Mouse (Mus musculus): ENCODE measurements around the gene Lmnb2. TPM values are rescaled to one million over a fixed set of nuclear protein-coding genes. Genes with fewer than 3 reads are reported as not detected.

Lmnb2 gene
- total and polyA plus RNA-seq, 3 experiments, result 3.0 to 10.2 (median 4.8) TPM

- Histone ChIP-seq H3K4me1 (ENCODE audit: insufficient read depth, low read depth, low read length) (peaks cover 87% of the 10 kb centered on the region), H3K4me3 (ENCODE audit: low read depth, low read length) (peak within 1 kb of the TSS; percentile 80), H3K9me3 (replicated peaks) (no peaks in the 10 kb centered on the region), H3K36me3 (replicated peaks) (peaks cover 71% of the 10 kb centered on the region), H3K27me3 (ENCODE audit: insufficient read depth, low read length) (no peaks in the 10 kb centered on the region)
- DNase-seq (ENCODE audit: low spot score) (peak; percentile 95), ATAC-seq (ENCODE audit: extremely low read depth, insufficient number of reproducible peaks, low FRiP score, poor library complexity, severe bottlenecking) (peak; percentile 7)
- TF ChIP-seq GATA2 (IDR thresholded peaks at IDR 0.05; ENCODE audit: borderline replicate concordance, low read depth, low read length), result no peak
- TF ChIP-seq POLR2AphosphoS5 (IDR thresholded peaks at IDR 0.05; ENCODE audit: insufficient replicate concordance, low read depth, low read length), result no peak
- no peak for TF ChIP-seq GATA1 (IDR thresholded peaks at IDR 0.05; ENCODE audit: borderline replicate concordance, low read length)
- TF ChIP-seq TAL1 (conservative IDR thresholded peaks at IDR 0.05; ENCODE audit: low read depth, low read length), result no peak
- no peak for TF ChIP-seq CTCF (IDR thresholded peaks at IDR 0.05; ENCODE audit: low read depth, low read length)
Observed at GRCm38 (mm10) chr10:80854913-80855748, 62.9 kb downstream of the Lmnb2 start, which contains the start of the genes Lsm7 and Sppl2b. Lsm7 (minus strand) TSS chr10:80855209. Sppl2b (plus strand) TSS chr10:80855275.

Other genes starting within 250 kb of the Lmnb2 start
Only the 20 nearest of the 25 such genes appear.
- 121 and 133 TPM in 2 replicates for gene Ap3d1, start 176.0 kb downstream of the Lmnb2 start, total RNA-seq (2014; fragmentation: Nextera tagmentation)
- gene Ap3d1, start 176.0 kb downstream of the Lmnb2 start, total RNA-seq (2017), result 72.3 and 88.3 TPM in 2 replicates
- 37.4 and 39.4 TPM in 2 replicates for gene Ap3d1, start 176.0 kb downstream of the Lmnb2 start, polyA plus RNA-seq (2012)
- 95.3 and 105 TPM in 2 replicates for gene Dot1l, start 163.0 kb downstream of the Lmnb2 start, total RNA-seq (2014; fragmentation: Nextera tagmentation)
- 8.7 and 9.0 TPM in 2 replicates for gene Dot1l, start 163.0 kb downstream of the Lmnb2 start, total RNA-seq (2017)
- gene Dot1l, start 163.0 kb downstream of the Lmnb2 start, polyA plus RNA-seq (2012), result 118 and 121 TPM in 2 replicates
- 142 and 172 TPM in 2 replicates for gene Sf3a2, start 120.0 kb downstream of the Lmnb2 start, total RNA-seq (2014; fragmentation: Nextera tagmentation)
- 8.7 and 9.9 TPM in 2 replicates for gene Sf3a2, start 120.0 kb downstream of the Lmnb2 start, total RNA-seq (2017)
- gene Sf3a2, start 120.0 kb downstream of the Lmnb2 start, polyA plus RNA-seq (2012), result 652 and 920 TPM in 2 replicates
- 122 and 192 TPM in 2 replicates for gene Plekhj1, start 119.6 kb downstream of the Lmnb2 start, total RNA-seq (2014; fragmentation: Nextera tagmentation)
- gene Plekhj1, start 119.6 kb downstream of the Lmnb2 start, total RNA-seq (2017), result 58.1 and 68.0 TPM in 2 replicates
- gene Plekhj1, start 119.6 kb downstream of the Lmnb2 start, polyA plus RNA-seq (2012), result 285 and 325 TPM in 2 replicates
- 1.7 and 1.8 TPM in 2 replicates for gene Amh, start 113.0 kb downstream of the Lmnb2 start, total RNA-seq (2014; fragmentation: Nextera tagmentation)
- gene Amh, start 113.0 kb downstream of the Lmnb2 start, total RNA-seq (2017), result 0.17 and 0.27 TPM in 2 replicates
- gene Amh, start 113.0 kb downstream of the Lmnb2 start, polyA plus RNA-seq (2012), result 1.6 and 1.8 TPM in 2 replicates
- gene Jsrp1, start 104.7 kb downstream of the Lmnb2 start, total RNA-seq (2014; fragmentation: Nextera tagmentation), result not detected in 2 replicates
- not detected in 2 replicates for gene Jsrp1, start 104.7 kb downstream of the Lmnb2 start, total RNA-seq (2017)
- 0.07 and 0.09 TPM in 2 replicates for gene Jsrp1, start 104.7 kb downstream of the Lmnb2 start, polyA plus RNA-seq (2012)
- gene Oaz1, start 91.6 kb downstream of the Lmnb2 start, total RNA-seq (2014; fragmentation: Nextera tagmentation), result 310 and 444 TPM in 2 replicates
- gene Oaz1, start 91.6 kb downstream of the Lmnb2 start, total RNA-seq (2017), result 228 and 347 TPM in 2 replicates
- 1,655 and 2,091 TPM in 2 replicates for gene Oaz1, start 91.6 kb downstream of the Lmnb2 start, polyA plus RNA-seq (2012)
- not detected in 2 replicates for gene Lingo3, start 74.2 kb downstream of the Lmnb2 start, total RNA-seq (2014; fragmentation: Nextera tagmentation)
- gene Lingo3, start 74.2 kb downstream of the Lmnb2 start, total RNA-seq (2017), result 0.05 and 0.06 TPM in 2 replicates
- not detected in 2 replicates for gene Lingo3, start 74.2 kb downstream of the Lmnb2 start, polyA plus RNA-seq (2012)
- 51.2 and 53.5 TPM in 2 replicates for gene Lsm7, start 63.0 kb downstream of the Lmnb2 start, total RNA-seq (2014; fragmentation: Nextera tagmentation)
- 282 and 373 TPM in 2 replicates for gene Lsm7, start 63.0 kb downstream of the Lmnb2 start, total RNA-seq (2017)
- gene Lsm7, start 63.0 kb downstream of the Lmnb2 start, polyA plus RNA-seq (2012), result 226 and 269 TPM in 2 replicates
- 46.0 and 55.1 TPM in 2 replicates for gene Sppl2b, start 63.0 kb downstream of the Lmnb2 start, total RNA-seq (2014; fragmentation: Nextera tagmentation)
- 18.0 and 22.1 TPM in 2 replicates for gene Sppl2b, start 63.0 kb downstream of the Lmnb2 start, total RNA-seq (2017)
- gene Sppl2b, start 63.0 kb downstream of the Lmnb2 start, polyA plus RNA-seq (2012), result 76.6 and 92.5 TPM in 2 replicates
- not detected in 2 replicates for gene Tmprss9, start 46.4 kb downstream of the Lmnb2 start, total RNA-seq (2014; fragmentation: Nextera tagmentation)
- gene Tmprss9, start 46.4 kb downstream of the Lmnb2 start, total RNA-seq (2017), result 0.05 and 0.06 TPM in 2 replicates
- gene Tmprss9, start 46.4 kb downstream of the Lmnb2 start, polyA plus RNA-seq (2012), result 0.02 TPM in 1 of 2 replicates, not detected in the other
- 34.0 and 51.2 TPM in 2 replicates for gene Timm13, start 17.3 kb downstream of the Lmnb2 start, total RNA-seq (2014; fragmentation: Nextera tagmentation)
- gene Timm13, start 17.3 kb downstream of the Lmnb2 start, total RNA-seq (2017), result 70.4 and 75.5 TPM in 2 replicates
- gene Timm13, start 17.3 kb downstream of the Lmnb2 start, polyA plus RNA-seq (2012), result 295 and 345 TPM in 2 replicates
- gene Gadd45b, start 11.8 kb upstream of the Lmnb2 start, total RNA-seq (2014; fragmentation: Nextera tagmentation), result 2.1 and 5.7 TPM in 2 replicates
- gene Gadd45b, start 11.8 kb upstream of the Lmnb2 start, total RNA-seq (2017), result 1.1 and 1.9 TPM in 2 replicates
- 2.8 and 3.7 TPM in 2 replicates for gene Gadd45b, start 11.8 kb upstream of the Lmnb2 start, polyA plus RNA-seq (2012)
- gene Gng7, start 96.7 kb upstream of the Lmnb2 start, total RNA-seq (2014; fragmentation: Nextera tagmentation), result 0.90 and 1.7 TPM in 2 replicates
- 0.33 and 0.58 TPM in 2 replicates for gene Gng7, start 96.7 kb upstream of the Lmnb2 start, total RNA-seq (2017)
- gene Gng7, start 96.7 kb upstream of the Lmnb2 start, polyA plus RNA-seq (2012), result 0.65 and 0.87 TPM in 2 replicates
- gene Diras1, start 107.4 kb upstream of the Lmnb2 start, total RNA-seq (2014; fragmentation: Nextera tagmentation), result not detected in 2 replicates
- 0.44 TPM in 1 of 2 replicates, not detected in the other for gene Diras1, start 107.4 kb upstream of the Lmnb2 start, total RNA-seq (2017)
- gene Diras1, start 107.4 kb upstream of the Lmnb2 start, polyA plus RNA-seq (2012), result 0.02 TPM in 1 of 2 replicates, not detected in the other
- gene Slc39a3, start 119.2 kb upstream of the Lmnb2 start, total RNA-seq (2014; fragmentation: Nextera tagmentation), result 2.8 and 3.4 TPM in 2 replicates
- gene Slc39a3, start 119.2 kb upstream of the Lmnb2 start, total RNA-seq (2017), result 7.4 and 9.9 TPM in 2 replicates
- 8.2 and 9.6 TPM in 2 replicates for gene Slc39a3, start 119.2 kb upstream of the Lmnb2 start, polyA plus RNA-seq (2012)
- 69.9 and 71.1 TPM in 2 replicates for gene Sgta, start 141.9 kb upstream of the Lmnb2 start, total RNA-seq (2014; fragmentation: Nextera tagmentation)
- 52.4 and 56.2 TPM in 2 replicates for gene Sgta, start 141.9 kb upstream of the Lmnb2 start, total RNA-seq (2017)
- gene Sgta, start 141.9 kb upstream of the Lmnb2 start, polyA plus RNA-seq (2012), result 178 and 186 TPM in 2 replicates
- 13.1 and 15.9 TPM in 2 replicates for gene Thop1, start 151.8 kb upstream of the Lmnb2 start, total RNA-seq (2014; fragmentation: Nextera tagmentation)
- gene Thop1, start 151.8 kb upstream of the Lmnb2 start, total RNA-seq (2017), result 19.0 and 23.6 TPM in 2 replicates
- gene Thop1, start 151.8 kb upstream of the Lmnb2 start, polyA plus RNA-seq (2012), result 81.6 and 95.0 TPM in 2 replicates
- not detected in 2 replicates for gene Creb3l3, start 180.6 kb upstream of the Lmnb2 start, total RNA-seq (2014; fragmentation: Nextera tagmentation)
- gene Creb3l3, start 180.6 kb upstream of the Lmnb2 start, total RNA-seq (2017), result 0.29 TPM in 1 of 2 replicates, not detected in the other
- gene Creb3l3, start 180.6 kb upstream of the Lmnb2 start, polyA plus RNA-seq (2012), result not detected in 2 replicates
- 35.9 and 52.2 TPM in 2 replicates for gene Map2k2, start 187.7 kb upstream of the Lmnb2 start, total RNA-seq (2014; fragmentation: Nextera tagmentation)
- gene Map2k2, start 187.7 kb upstream of the Lmnb2 start, total RNA-seq (2017), result 63.5 and 76.7 TPM in 2 replicates
- 272 and 393 TPM in 2 replicates for gene Map2k2, start 187.7 kb upstream of the Lmnb2 start, polyA plus RNA-seq (2012)

Data from G1E (cell line).